Mouse (Mus musculus) neutrophil, adult 5-6 weeks (primary cell): ENCODE results near the gene Myo10. TPM values are rescaled to one million over a fixed set of nuclear protein-coding genes. Genes with fewer than 3 reads are reported as not detected.
A peak's percentile ranks its signal among the peaks of the same experiment; 100 is the strongest.

Experiments
- ATAC-seq: fragments of 151-379, 151-347 bp; 2 replicates; pipeline ENCODE4 v1.8.0; 2017; ENCODE audit warnings: mild to moderate bottlenecking, moderate TSS enrichment; ENCODE audit not compliant: insufficient number of reproducible peaks, poor library complexity, low FRiP score, severe bottlenecking; ENCODE audit errors: extremely low read depth
- total RNA-seq: library from RNA; stranded (forward); fragments of 200-1000 nt; gene quantifications from 2 replicates; pipeline ENCODE4 v1.2.3, GENCODE M21; 2017

Gene Myo10
- total RNA-seq, 1 experiment from 2014 or later = 1.2 TPM

DNA sequence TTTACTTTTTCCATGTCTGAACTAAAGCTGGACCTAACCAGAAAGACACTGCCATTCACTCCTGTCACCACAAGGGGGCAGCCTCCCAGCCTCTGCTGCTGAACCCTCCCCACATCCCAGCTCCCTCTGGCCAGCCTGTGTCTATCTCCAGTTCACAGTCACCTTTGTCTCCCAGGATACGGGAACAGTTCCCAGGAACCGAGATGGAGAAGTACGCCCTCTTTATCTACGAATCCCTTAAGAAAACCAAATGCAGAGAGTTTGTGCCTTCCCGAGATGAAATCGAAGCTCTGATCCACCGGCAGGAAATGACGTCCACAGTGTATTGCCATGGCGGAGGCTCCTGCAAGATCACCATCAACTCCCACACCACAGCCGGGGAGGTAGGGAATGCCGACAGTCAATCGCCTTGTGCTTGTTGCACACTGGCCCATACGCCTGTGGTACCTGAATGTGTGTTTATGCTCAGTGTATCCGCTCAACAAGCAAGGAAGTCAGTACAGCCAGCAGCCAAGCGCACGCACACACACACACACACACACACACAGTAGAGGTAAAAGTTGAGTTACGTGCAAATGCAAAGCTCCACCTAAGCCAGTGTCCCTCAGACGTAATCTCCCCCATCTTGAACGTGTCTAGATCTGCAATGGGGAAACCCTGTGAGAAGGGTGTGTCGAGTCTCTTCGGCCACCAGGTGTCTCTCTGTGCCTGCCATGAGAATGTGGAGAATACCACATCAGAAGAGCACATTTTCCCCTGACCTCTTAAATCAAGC is 183.2 kb downstream of the Myo10 start:
- ATAC-seq = peak; percentile 88

DNA sequence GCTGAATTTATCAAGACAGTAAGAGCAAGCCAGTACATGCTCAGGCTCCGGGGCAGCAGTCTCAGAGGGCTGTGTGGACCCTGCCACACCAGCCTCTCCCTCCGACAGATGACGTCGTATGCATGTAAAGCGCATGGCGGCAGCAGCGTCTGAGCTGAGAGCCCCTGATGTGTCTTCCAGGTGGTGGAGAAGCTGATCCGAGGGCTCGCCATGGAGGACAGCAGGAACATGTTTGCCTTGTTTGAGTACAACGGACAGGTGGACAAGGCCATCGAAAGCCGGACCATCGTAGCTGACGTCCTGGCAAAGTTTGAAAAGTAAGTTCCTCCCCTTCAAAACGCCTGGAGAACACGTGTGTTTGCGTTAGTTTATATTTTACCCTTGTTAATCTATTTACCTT is 184.0 kb downstream of the Myo10 start:
- ATAC-seq = no peak

DNA sequence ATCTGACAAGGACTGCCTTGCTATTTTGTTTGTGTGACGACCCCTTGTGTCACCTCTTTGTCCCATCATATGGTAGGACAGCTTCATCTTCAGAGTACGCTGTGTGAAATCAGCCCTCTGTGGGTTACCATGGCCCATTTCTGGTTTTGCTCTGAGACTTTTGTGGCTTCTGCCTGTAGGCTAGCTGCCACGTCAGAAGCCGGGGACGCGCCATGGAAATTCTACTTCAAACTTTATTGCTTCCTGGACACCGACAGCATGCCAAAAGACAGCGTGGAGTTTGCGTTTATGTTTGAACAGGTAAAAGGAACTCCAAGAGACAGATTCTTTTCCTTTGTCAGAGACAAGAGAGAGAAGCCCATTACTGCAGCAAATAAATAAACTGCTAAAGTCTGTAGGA is 184.6 kb downstream of the Myo10 start:
- ATAC-seq = no peak

DNA sequence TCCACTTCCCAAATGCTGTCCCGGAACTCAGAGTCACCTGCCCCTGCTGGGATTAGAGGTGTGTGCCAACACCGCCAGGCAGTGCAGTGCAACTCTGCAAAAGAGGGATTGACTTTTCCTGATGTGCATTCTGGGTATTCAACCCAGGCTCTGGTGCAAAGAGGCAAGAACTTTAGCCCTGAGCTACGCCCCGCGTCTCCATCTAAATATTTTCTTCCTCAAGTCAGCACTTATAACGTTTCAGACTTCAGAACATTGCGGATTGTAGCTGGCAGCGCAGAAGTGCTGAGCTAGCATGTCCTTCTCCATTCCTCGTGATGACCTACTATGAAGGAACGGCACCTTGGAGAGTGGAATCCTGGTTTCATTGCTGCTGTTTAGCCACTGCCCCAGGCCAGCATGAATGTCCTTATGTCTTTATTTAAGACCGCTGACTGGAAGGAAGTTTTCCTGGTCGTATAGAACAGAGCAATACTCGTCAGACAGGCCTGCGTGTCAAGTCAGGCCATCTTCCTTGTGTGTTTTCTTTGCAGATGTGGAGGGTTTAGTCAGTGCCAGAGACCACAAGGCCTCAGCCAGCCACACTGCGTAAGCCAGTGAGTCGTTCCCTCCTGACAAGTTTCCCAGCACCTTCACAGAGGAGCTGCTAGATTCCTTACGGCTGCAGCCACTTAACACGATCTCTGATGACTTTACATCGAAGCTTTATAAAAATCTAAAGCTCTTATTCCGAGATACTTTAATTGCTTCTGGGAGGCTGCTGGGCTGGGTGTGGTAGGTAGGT is 186.5 kb downstream of the Myo10 start:
- ATAC-seq = no peak

DNA sequence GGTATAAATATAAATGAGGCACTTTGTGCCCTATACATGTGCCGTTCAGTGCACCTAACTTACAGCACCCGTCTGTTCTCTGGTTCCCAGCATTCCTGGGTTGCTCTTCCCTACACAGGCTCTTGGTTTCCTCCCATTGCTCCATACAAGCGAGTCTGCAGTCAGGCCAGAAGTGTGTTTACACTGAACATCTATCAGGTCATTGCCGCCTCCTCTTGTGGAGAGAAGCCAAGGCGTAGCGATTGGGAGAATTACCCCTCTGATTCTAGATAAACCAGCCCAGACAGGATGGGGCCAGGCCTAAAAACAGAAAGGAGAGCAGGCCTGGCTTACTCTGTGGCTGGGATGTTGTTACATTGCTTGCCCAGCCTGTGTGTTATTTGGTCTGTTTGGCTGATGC is 187.3 kb downstream of the Myo10 start:
- ATAC-seq = no peak

DNA sequence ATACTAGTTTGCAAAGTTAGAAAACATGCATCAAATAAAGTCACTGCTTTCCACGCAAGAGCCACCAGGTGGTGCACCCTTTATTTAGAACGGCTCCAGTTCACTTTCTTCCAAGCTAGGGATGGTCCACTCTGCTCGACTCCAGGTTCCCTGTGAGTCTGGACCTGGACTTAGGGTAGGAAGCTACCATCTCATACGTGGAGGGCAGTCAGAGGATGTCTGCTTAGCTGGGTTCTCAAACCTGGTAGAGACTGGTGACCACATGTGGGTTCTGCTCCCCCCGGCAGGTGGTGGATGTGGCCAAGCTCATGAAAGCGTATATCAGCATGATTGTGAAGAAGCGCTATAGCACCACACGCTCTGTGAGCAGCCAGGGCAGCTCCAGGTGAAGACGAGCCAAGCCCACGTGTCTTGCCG is 189.5 kb downstream of the Myo10 start:
- ATAC-seq = peak; percentile 83

DNA sequence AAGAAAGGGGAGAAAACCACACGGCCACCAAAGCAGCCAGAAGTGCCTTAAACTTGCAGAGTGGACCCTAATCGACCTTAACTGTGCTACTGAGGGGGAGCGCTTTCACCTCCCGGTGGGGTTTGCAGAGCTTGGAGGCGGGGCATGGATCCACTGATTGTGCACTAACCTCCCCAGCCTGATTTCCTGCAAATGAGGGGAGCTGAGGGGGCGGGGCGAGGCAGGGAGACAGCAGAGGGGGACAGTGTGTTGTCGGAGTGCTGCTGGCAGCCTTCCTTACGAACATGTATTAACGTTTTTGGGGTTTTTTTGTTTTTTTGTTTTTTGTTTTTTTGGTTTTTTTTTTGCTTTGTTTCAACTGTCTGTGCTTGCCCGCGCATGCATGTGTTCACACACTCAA is 190.2 kb downstream of the Myo10 start:
- ATAC-seq = no peak

DNA sequence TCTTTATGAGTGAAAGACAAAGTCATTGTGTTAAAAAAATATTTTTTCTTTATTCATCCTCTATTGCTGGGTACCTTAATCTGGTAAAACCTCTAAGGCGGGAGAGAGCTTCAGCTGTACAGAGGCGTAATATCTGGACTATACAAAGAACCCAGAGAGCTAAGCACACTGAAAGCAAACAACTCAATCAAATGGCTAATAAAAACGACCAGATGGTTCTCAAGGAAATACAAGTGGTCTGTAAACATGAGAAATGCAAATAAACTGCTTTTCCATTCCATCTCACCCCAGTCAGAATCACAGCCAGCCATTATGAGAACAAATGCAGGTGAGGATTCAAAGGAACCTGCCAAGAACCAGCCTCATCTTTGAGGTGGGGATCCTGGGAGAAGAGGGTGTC is 192.2 kb downstream of the Myo10 start:
- ATAC-seq = no peak

DNA sequence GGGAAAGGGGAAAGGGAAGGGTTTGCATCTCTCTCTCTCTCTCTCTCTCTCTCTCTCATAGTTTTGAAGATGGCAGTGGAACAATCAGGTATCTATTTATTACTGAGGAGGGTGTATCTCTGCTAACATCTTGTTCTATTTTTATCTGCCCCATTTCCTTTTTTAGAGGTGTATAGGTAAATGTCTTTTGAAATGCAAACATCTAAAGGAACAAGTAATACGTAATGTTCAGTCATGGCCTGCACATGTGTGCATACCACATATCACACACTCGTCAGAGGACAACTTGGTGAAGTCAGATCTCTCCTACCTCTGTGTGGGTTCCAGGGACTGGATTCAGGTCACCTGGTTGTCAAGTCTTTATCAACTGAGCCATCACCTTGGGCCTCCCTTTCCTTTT is 194.9 kb downstream of the Myo10 start:
- ATAC-seq = peak; percentile 57; the same call in 1 of the 2 replicates

DNA sequence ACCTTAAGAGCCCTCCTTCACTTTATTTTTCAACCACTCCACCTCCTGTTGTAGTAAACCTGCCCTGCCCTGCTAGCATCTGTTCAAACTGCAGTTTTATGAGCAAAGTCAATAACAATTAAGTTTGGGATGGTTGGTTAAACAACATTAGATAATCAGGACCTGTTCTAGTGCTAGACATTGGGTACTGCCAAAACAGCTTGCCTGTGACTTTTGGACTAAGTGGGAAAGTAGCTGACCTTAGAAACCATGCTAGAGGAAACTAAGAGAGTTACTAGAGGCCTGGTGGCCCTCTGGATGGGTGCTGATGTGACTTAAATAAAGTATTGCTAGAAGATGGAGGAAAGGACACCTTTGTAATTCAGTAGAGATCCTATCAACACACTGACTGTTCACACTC is 199.7 kb downstream of the Myo10 start:
- no peak for ATAC-seq

DNA sequence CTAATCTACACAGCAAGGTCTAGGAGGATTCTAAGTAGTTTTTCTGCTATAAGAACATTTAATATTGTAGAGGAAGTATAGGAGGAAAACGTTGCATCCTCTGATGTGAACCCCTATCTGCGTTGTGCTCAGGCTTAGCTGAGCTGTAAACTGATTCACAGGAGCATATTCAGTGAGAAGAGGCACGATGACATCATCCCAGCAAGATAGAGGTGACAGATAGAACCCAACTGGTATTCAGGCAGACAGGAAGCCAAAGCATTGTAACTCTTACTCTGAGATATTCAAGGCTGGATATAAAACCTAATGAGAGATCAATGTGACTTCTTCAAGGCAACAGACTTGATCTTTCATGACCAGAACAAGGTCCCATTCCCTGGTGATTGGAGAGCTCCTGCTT is 200.3 kb downstream of the Myo10 start:
- no peak for ATAC-seq

DNA sequence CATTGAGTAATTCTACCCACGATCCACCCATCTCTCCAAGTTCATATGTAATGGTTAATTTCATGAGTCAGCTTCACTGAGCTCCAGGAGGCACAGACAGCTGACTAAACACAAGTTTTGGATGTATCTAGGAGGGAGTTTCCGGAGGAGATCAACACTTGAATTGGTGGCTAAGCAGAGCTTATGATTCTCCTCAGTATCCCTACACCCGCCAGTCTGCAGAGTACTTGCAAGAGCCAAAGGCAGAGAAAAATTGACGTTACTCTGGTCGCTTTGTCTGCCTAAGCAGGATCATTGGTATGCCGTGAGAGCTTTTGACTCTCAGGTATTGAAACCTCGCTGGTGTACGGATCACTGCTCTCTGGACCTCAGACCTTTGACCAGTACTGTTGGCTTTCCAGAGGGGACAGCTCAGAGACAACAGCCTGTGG is 204.2 kb downstream of the Myo10 start:
- ATAC-seq = no peak

DNA sequence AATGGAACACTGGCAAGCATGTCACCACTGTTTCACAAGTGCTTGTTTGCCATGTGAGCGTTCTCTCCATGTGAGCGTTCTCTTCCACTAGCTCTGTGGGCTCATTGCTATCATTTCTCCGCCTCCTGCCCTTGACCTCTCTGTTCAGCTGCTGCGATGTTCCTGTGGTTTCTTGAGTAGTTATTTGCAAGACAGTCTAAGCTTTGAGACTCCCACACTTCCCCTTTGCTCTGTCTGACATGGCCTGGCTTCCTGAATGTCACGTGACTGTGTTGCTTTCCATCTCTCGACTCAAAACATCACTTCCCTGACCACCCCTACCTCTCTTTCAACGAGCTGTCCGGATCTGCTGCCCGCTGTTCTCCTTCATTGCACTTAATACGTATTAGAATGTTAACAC is 206.1 kb downstream of the Myo10 start:
- ATAC-seq = peak; percentile 84

DNA sequence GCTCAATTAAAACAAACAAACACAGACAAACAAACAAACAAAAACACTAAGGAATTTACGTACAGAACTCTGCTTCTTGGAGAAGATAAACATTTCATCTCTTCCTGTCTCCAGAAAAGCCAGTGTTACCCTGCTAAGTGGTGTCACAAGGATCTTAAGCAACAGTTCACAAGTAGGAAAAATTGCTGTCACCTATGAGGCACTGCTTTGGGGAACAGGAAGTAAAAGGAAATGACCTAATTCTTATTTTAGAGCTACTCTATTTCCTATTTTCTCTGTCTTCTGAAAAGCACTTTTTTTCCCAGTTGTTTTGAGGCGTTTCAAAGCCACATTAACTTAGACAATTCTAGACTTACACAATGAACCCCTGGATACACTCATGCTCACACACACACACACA is 208.1 kb downstream of the Myo10 start:
- ATAC-seq = peak; percentile 27; the same call in 1 of the 2 replicates

DNA sequence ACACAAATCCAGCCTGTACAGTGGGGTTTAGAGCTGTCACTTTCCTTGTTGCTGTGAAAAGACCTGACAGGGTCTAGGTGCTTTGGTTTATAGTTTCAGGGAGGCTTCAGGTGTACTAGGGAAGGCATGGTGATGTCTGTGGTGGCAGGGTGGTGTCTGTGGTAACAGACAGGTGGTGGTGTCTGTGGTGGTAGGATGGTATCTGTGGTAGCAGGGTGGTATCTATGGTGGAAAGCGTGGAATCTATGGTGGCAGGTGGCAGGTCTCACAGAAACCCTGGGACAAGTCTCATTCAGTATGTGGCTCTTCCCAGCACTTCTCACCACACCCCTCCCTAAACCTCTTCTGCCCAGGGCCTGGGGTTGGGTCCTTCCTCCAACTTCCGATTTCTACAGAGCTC is 212.0 kb downstream of the Myo10 start:
- peak; percentile 1; the same call in 1 of the 2 replicates for ATAC-seq

DNA sequence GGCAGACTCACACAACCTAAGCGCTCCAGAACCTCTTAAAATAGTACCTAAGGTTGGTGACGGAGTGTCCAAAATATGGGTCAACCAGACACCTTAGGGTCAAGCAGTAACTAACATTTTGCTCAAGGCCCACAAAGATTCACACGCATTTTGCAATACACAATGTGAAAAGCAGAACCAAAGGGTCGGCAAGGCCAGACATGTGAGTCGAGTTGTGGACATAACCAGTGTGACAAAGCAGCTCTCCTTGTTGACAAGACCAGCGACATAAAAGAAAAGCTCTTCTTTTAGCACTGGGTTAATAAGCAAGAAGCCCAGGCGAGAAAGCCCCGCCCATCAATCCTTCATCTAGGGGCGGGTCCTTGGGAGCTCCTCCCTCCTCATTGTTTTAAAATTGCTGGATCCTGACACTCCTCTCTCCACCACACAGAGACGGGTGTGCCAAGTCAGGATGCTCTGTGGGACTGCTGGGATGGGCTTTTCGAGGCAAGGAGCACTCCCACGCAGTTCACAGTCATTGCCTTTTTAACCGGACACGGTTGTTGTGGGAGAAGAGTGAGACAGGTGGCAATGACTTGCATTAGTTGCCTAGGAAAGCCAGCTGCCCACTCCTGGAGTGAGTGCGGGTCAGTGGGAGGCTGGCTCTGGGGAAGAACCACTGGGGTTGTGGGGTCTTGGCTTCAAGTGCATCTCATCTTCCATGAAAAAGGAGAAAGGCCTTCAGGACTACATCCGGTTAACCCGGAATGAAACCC is 212.8 kb downstream of the Myo10 start:
- ATAC-seq = peak; percentile 71

DNA sequence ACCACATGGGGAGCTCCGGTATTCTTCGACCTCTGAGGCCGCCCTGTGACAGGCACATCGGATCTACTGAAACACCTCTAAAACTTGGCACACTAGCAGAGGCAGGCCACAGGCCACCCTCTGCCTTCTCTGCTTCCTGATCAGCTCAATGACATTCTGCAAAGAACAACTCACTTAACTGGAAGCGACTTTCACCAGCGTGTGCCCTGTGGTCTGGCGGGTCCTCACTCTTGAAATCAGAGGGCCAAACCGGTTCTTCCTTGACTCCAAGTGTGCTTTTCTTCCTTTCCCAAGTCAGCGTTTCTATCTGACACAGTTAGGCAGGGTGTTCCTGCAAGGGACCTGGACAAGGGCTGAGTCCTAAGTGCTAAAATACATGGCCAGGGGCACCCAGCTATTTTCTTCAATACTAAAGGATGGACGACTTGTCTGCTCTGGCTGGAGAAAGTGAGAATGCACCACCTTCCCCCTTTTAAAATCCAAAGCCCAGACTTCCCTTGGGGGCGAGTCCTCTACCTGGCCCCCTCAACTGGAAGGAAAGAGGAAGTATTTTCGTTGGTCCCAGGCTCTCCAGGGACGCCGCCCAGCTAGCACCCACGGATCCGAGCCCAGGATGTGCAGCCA is 220.2 kb downstream of the Myo10 start:
- ATAC-seq = no peak

DNA sequence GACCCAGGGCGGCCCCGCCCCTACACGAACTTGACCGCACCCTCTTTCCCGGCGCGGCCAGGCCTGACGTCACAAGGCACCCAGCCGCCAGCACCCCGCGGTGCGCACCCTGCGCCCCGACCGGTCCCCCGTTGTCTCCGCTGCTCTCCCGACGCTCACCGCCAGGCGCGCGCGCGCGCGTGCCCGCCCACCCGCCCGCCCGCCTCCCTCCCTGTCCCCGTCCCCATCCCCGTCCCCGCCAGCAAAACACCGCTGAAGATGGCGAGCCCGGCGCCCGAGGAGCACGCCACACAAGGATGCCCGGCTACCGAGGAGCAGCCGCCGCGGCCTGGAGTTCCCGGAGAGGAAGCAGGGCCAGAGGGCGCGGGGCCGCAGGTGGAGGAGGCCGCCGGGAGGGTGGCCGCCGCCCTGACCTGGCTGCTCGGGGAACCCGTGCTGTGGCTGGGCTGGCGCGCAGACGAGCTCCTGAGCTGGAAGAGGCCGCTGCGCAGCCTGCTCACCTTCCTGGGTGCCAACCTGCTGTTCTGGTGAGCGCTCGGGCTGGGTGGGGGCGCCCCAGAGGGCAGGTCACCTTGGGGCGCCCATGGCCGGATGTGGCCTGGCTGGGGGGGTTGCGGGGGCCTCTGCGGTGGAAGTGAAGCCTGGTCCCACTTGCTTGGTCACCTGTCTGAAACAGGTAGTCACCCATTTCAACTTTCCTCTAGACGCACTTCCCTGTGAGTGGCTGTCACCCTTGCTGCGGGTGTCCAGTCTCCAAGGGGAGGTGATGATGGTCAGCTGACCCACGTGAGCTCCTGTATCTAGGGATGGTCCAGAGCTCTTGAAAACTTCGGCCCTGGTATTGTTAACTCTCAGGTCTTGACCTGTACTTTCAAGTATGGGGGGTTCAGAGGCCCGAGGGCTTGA is 221.0 kb downstream of the Myo10 start, which contains the start of gene Retreg1:
TSS of gene Retreg1 (plus strand) at position 95 of the 906 bp plus-strand sequence.
- ATAC-seq = peak; percentile 85
